8 mouse cellular contexts compared by ENCODE assay signal in genomic region chr11:45851516-45852123, GRCm38 (mm10). TPM values are rescaled to one million over a fixed set of nuclear protein-coding genes. Genes with fewer than 3 reads are reported as not detected.
A peak's percentile ranks its signal among the peaks of the same experiment; 100 is the strongest.
DNase-seq lines count a peak whose midpoint lies in the region; ATAC-seq and TF ChIP-seq lines count a peak whose summit lies in the region.

Gene Clint1 (plus strand): TSS chr11:45852051.

- no peak for DNase-seq in Patski (ENCODE audit: low read depth, low spot score)
- peak; percentile 89 to 93 for DNase-seq in cerebellum, postnatal 14 days
- peak; percentile 84 to 85 for DNase-seq in frontal cortex, postnatal 36 days (ENCODE audit: low spot score in 2 of 2)
- peak; percentile 64 for DNase-seq in left cerebral cortex, adult 11 months (ENCODE audit: low spot score)
- peak; percentile 87 to 90 for DNase-seq in lung, postnatal 4 days
- peak; percentile 74 for DNase-seq in retina, postnatal 7 days (ENCODE audit: low read depth, low spot score)
- no peak for DNase-seq in urinary bladder, adult 2 months (ENCODE audit: low spot score)

- in situ Hi-C loops in Patski (cut with MboI; ENCODE audit: low pct_unique_long_range_greater_than_20kb): no loop called here

- peak within 1 kb of the TSS; percentile 92 for H3K4me3 ChIP-seq in hindbrain, embryonic 15.5 days

- H3K4me2 ChIP-seq in hindbrain, embryonic 15.5 days: peak within 1 kb of the TSS; percentile 65

- WGBS in hindbrain, embryonic 15.5 days: under 1% methylated on average over 57 of the region's 57 CpGs

- no peaks in the 10 kb centered on the region for H3K36me3 ChIP-seq in hindbrain, embryonic 15.5 days

- peak within 1 kb of the TSS; percentile 93 for H3K9ac ChIP-seq in hindbrain, embryonic 15.5 days

- POLR2A ChIA-PET in Patski (lab: Charles Lee): interaction anchor here (0.5 to 1.3 kb wide), 3 partner anchors 22 to 1132 kb away, joined by 3 read pairs; no protein-coding TSS in a partner anchor

- CTCF ChIA-PET in Patski (lab: Charles Lee): no interaction called here

- peaks cover 39% of the 10 kb centered on the region for H3K4me1 ChIP-seq in hindbrain, embryonic 15.5 days (replicated peaks)

- no peaks in the 10 kb centered on the region for H3K9me3 ChIP-seq in hindbrain, embryonic 15.5 days

- TF ChIP-seq CTCF in Patski (IDR thresholded peaks at IDR 0.05): no peak

- no peaks in the 10 kb centered on the region for H3K27me3 ChIP-seq in Patski
- no peaks in the 10 kb centered on the region for H3K27me3 ChIP-seq in hindbrain, embryonic 15.5 days

- H3K27ac ChIP-seq in hindbrain, embryonic 15.5 days (replicated peaks): peak within 1 kb of the TSS; percentile 82

- peak; percentile 95 for ATAC-seq in Patski
- peak; percentile 96 for ATAC-seq in hindbrain, embryonic 15.5 days (ENCODE audit: low FRiP score, low read depth)

RNA-seq across cellular contexts. Expression of gene Clint1, which starts in this region (rescaled TPM):
- polyA plus RNA-seq in Patski (2021): 76.3 TPM
- polyA plus RNA-seq in hindbrain, embryonic 15.5 days (2015; fragmentation: Nextera tagmentation; extraction: Ambion mirVana): 42.6 and 43.1 TPM in 2 replicates
- 72.0 and 74.3 TPM in 2 replicates for polyA plus RNA-seq in urinary bladder, adult 2 months (2012; rRNA removed)

Comparison
In these comparisons a context has a peak if more than half of its experiments do, and no peak if none do; other contexts are left out.
1. DNase-seq: peak in cerebellum, postnatal 14 days (2 of 2), frontal cortex, postnatal 36 days (2 of 2), left cerebral cortex, adult 11 months (single experiment), lung, postnatal 4 days (2 of 2) and retina, postnatal 7 days (single experiment); none in Patski (single experiment) and urinary bladder, adult 2 months (single experiment).